Mouse (Mus musculus) spleen, adult 12 weeks (tissue): ENCODE data around the gene Olfr1278.
"Not testable (repeated sequence)": the region's sequence is repeated elsewhere in the genome, so short reads cannot be mapped to it uniquely, and the experiment has no call there.

Experiments used
- DNase-seq: peaks from one replicate; pipeline ENCODE4 v3.0.0; 2022; ENCODE audit warnings: low spot score

The Olfr1278 gene

GRCm38 (mm10) chr2:111289836-111290235, at the start of gene Olfr1278:
Olfr1278 (plus strand) TSS chr2:111290136.
- DNase-seq: no peak

GRCm38 (mm10) chr2:111254216-111254615, 35.7 kb upstream of the Olfr1278 start, which contains the start of gene Olfr1276:
Olfr1276 (plus strand) TSS chr2:111254516.
- DNase-seq: no peak

GRCm38 (mm10) chr2:111274006-111274405, 15.9 kb upstream of the Olfr1278 start, which contains the start of gene Olfr1277:
Olfr1277 (minus strand) TSS chr2:111274106.
- no peak for DNase-seq

- DNase-seq: no peak
These were observed 8.6 kb downstream of the Olfr1278 start for GRCm38 (mm10) chr2:111298541-111298940.

- no peak for DNase-seq
These were observed 10.4 kb downstream of the Olfr1278 start, which contains the start of gene Olfr1279 for GRCm38 (mm10) chr2:111300374-111300773. Olfr1279 (plus strand) TSS chr2:111300635.

- no peak for DNase-seq
These were observed 23.8 kb downstream of the Olfr1278 start, which contains the start of gene Olfr1280 for GRCm38 (mm10) chr2:111313717-111314116. Olfr1280 (plus strand) TSS chr2:111314017.

GRCm38 (mm10) chr2:111326220-111326619, 36.3 kb downstream of the Olfr1278 start, which contains the start of gene Olfr1281:
Olfr1281 (plus strand) TSS chr2:111326520.
- no peak for DNase-seq

GRCm38 (mm10) chr2:111333721-111334120, 43.8 kb downstream of the Olfr1278 start:
- not testable (repeated sequence) for DNase-seq

- DNase-seq: no peak
These were observed 46.0 kb downstream of the Olfr1278 start, which contains the start of gene Olfr1282 for GRCm38 (mm10) chr2:111335976-111336375. Olfr1282 (minus strand) TSS chr2:111336076.
